Mouse (Mus musculus) kidney, adult 2 months (tissue): Measurements from ENCODE around the gene Pxylp1. TPM values are rescaled to one million over a fixed set of nuclear protein-coding genes. Genes with fewer than 3 reads are reported as not detected.

Source experiments
- DNase-seq: peaks from one replicate; pipeline ENCODE4 v3.0.0; 2021
- H3K27ac ChIP-seq: fragments of 200-500 bp; 2 replicates; pipeline ENCODE4 v1.5.1; 2012; ENCODE audit warnings: low read depth, low read length, control low read depth, inconsistent platforms; ENCODE audit not compliant: insufficient read depth
- H3K27me3 ChIP-seq: fragments of 200-500 bp; replicated peaks from 2 replicates; pipeline ENCODE4 v1.6.1; 2012; ENCODE audit warnings: mild to moderate bottlenecking, moderate library complexity, low read length, inconsistent platforms; ENCODE audit not compliant: control insufficient read depth, insufficient read depth
- H3K36me3 ChIP-seq: fragments of 200-500 bp; 2 replicates; pipeline ENCODE4 v1.6.1; 2012; ENCODE audit warnings: mild to moderate bottlenecking, moderate library complexity, low read length, inconsistent platforms; ENCODE audit not compliant: control insufficient read depth, insufficient read depth
- H3K4me1 ChIP-seq: fragments of 200-500 bp; 2 replicates; pipeline ENCODE4 v1.6.1; 2011; ENCODE audit warnings: low read length; ENCODE audit not compliant: control insufficient read depth, insufficient read depth
- H3K4me3 ChIP-seq: fragments of 200-500 bp; 2 replicates; pipeline ENCODE4 v1.5.1; 2011; ENCODE audit warnings: mild to moderate bottlenecking, low read depth, low read length, control low read depth; ENCODE audit not compliant: insufficient read depth
- CTCF ChIP-seq: fragments of 200-500 bp; conservative IDR thresholded peaks from 2 replicates; pipeline ENCODE4 v1.5.1; 2011; ENCODE audit warnings: low read depth, mild to moderate bottlenecking, control low read depth, low read length, moderate library complexity, mixed read lengths; ENCODE audit not compliant: insufficient read depth, insufficient read length
- POLR2A ChIP-seq: fragments of 200-500 bp; IDR thresholded peaks from one replicate; pipeline ENCODE4 v1.6.1; 2011; ENCODE audit warnings: low read depth, low read length, control low read depth
- WGBS: fragments of 180-500 bp; shearing (Covaris S2); methylation state at CpG from one replicate; pipeline ENCODE4 v1.1.7; 2018; 5-methylcytosine and 5-hydroxymethylcytosine counted together
- polyA plus RNA-seq: library from polyadenylated mRNA; depleted of rRNA; stranded (reverse); fragments of >200 nt; gene quantifications from 2 replicates; pipeline ENCODE4 v1.2.3, GENCODE M21; 2012

Pxylp1 gene
- polyA plus RNA-seq, 1 experiment: 7.6 TPM

- peaks cover 7% of the 10 kb centered on the region; the same call in 1 of the 2 replicates for H3K4me1 ChIP-seq
- H3K27me3 ChIP-seq: no peaks in the 10 kb centered on the region
- TF ChIP-seq CTCF (no peak), POLR2A (no peak)
- no peak overlapping the region for H3K27ac ChIP-seq
- no peaks in the 10 kb centered on the region for H3K36me3 ChIP-seq
- no peak overlapping the region for H3K4me3 ChIP-seq
- WGBS: 92% methylated on average over 6 of the region's 6 CpGs
- DNase-seq: no peak
These were observed 1.7 kb downstream of the Pxylp1 start for GRCm38 (mm10) chr9:96890756-96891155.

GRCm38 (mm10) chr9:96890266-96890665 lies 2.2 kb downstream of the Pxylp1 start:
- Histone ChIP-seq H3K4me1 (peaks cover 7% of the 10 kb centered on the region; the same call in 1 of the 2 replicates), H3K27ac (no peak overlapping the region), H3K4me3 (no peak overlapping the region), H3K27me3 (no peaks in the 10 kb centered on the region), H3K36me3 (no peaks in the 10 kb centered on the region)
- WGBS: 93% methylated on average over 6 of the region's 6 CpGs
- no peak for DNase-seq
- no peak for TF ChIP-seq CTCF
- TF ChIP-seq POLR2A: no peak

GRCm38 (mm10) chr9:96889345-96890021 lies 3.0 kb downstream of the Pxylp1 start:
- Histone ChIP-seq H3K4me1 (peaks cover 7% of the 10 kb centered on the region; the same call in 1 of the 2 replicates), H3K36me3 (no peaks in the 10 kb centered on the region), H3K27me3 (no peaks in the 10 kb centered on the region), H3K27ac (peak overlapping the region; percentile 81), H3K4me3 (peak overlapping the region; percentile 79)
- DNase-seq: peak; percentile 86
- no peak for TF ChIP-seq POLR2A
- TF ChIP-seq CTCF: peak; percentile 48
- WGBS: 1% methylated on average over 66 of the region's 66 CpGs

GRCm38 (mm10) chr9:96888742-96889344 lies 3.6 kb downstream of the Pxylp1 start:
- Histone ChIP-seq H3K27ac (no peak overlapping the region), H3K4me1 (peaks cover 6% of the 10 kb centered on the region; the same call in 1 of the 2 replicates)

GRCm38 (mm10) chr9:96887954-96888353 lies 4.5 kb downstream of the Pxylp1 start:
- Histone ChIP-seq H3K27ac (no peak overlapping the region), H3K4me1 (peaks cover 3% of the 10 kb centered on the region; the same call in 1 of the 2 replicates), H3K4me3 (no peak overlapping the region), H3K27me3 (no peaks in the 10 kb centered on the region), H3K36me3 (no peaks in the 10 kb centered on the region)
- no peak for DNase-seq
- 48% methylated on average over 6 of the region's 6 CpGs for WGBS
- TF ChIP-seq CTCF: no peak
- no peak for TF ChIP-seq POLR2A

More at GRCm38 (mm10) chr9:96888742-96889344, 3.6 kb downstream of the Pxylp1 start:
- Histone ChIP-seq H3K4me3 (peak overlapping the region; percentile 79), H3K36me3 (no peaks in the 10 kb centered on the region), H3K27me3 (no peaks in the 10 kb centered on the region)
- DNase-seq: peak; percentile 49
- 1% methylated on average over 37 of the region's 37 CpGs for WGBS
- no peak for TF ChIP-seq CTCF
- TF ChIP-seq POLR2A: no peak

GRCm38 (mm10) chr9:96887492-96887891 lies 5.0 kb downstream of the Pxylp1 start:
- Histone ChIP-seq H3K27ac (no peak overlapping the region), H3K36me3 (no peaks in the 10 kb centered on the region), H3K4me1 (peaks cover 3% of the 10 kb centered on the region; the same call in 1 of the 2 replicates), H3K27me3 (no peaks in the 10 kb centered on the region), H3K4me3 (no peak overlapping the region)
- DNase-seq: no peak
- no peak for TF ChIP-seq CTCF
- no peak for TF ChIP-seq POLR2A

GRCm38 (mm10) chr9:96885781-96886180 lies 6.7 kb downstream of the Pxylp1 start:
- Histone ChIP-seq H3K27me3 (no peaks in the 10 kb centered on the region), H3K36me3 (no peaks in the 10 kb centered on the region), H3K27ac (no peak overlapping the region), H3K4me3 (no peak overlapping the region), H3K4me1 (peaks cover 3% of the 10 kb centered on the region; the same call in 1 of the 2 replicates)
- no peak for DNase-seq
- WGBS: 66% methylated on average over 3 of the region's 3 CpGs
- peak; percentile 55 for TF ChIP-seq CTCF
- no peak for TF ChIP-seq POLR2A
